Mouse (Mus musculus) CH12.LX (cell line): Measurements from ENCODE around the gene Chil5. TPM values are rescaled to one million over a fixed set of nuclear protein-coding genes. Genes with fewer than 3 reads are reported as not detected.
"Not testable (repeated sequence)": the region's sequence is repeated elsewhere in the genome, so short reads cannot be mapped to it uniquely, and the experiment has no call there.

Experiments used
- DNase-seq: peaks from one replicate; pipeline ENCODE4 v3.0.0-alpha.2; 2013; ENCODE audit errors: extremely low read depth
- H3K27ac ChIP-seq: 2 replicates; pipeline ENCODE4 v1.5.1; 2012; ENCODE audit warnings: low read depth, mild to moderate bottlenecking, control low read depth, moderate library complexity; ENCODE audit not compliant: insufficient read depth
- H3K27me3 ChIP-seq: replicated peaks from 2 replicates; pipeline ENCODE3; 2012; ENCODE audit warnings: inconsistent platforms
- H3K36me3 ChIP-seq, 2 experiments: replicated peaks in 1 of 2; 2 replicates each; pipeline versions ENCODE3 to v1.6.1; 2012; ENCODE audit warnings: inconsistent platforms in 1 of 2, low read length in 1 of 2, mild to moderate bottlenecking in 1 of 2, mixed read lengths in 1 of 2, moderate library complexity in 1 of 2; ENCODE audit not compliant: control insufficient read depth in 1 of 2, insufficient read depth in 1 of 2
- H3K4me1 ChIP-seq, 2 experiments: 2 replicates each; pipeline ENCODE4 v1.6.1; 2012; ENCODE audit warnings: inconsistent platforms in 1 of 2, moderate library complexity in 1 of 2; ENCODE audit not compliant: insufficient read depth in 2 of 2, control insufficient read depth in 1 of 2
- H3K4me2 ChIP-seq: 2 replicates; pipeline ENCODE4 v1.6.1; 2012; ENCODE audit warnings: low read depth, mild to moderate bottlenecking, control low read depth; ENCODE audit not compliant: poor library complexity, insufficient read depth, severe bottlenecking
- H3K4me3 ChIP-seq, 3 experiments: fragments of 150-350 bp in 1 of 3; sonication (generic) in 1 of 3; replicated peaks in 1 of 3; 2 replicates each; pipeline versions ENCODE3 to v1.5.1; 2011 to 2012; ENCODE audit warnings: low read depth in 2 of 3, low read length in 2 of 3, mild to moderate bottlenecking in 2 of 3, moderate library complexity in 2 of 3, control low read depth in 1 of 3, improper control_type of control experiment in 1 of 3, inconsistent platforms in 1 of 3, mixed read lengths in 1 of 3; ENCODE audit not compliant: poor library complexity in 1 of 3
- H3K79me2 ChIP-seq: replicated peaks from 2 replicates; pipeline ENCODE4 v1.6.1; 2012; ENCODE audit warnings: mild to moderate bottlenecking, moderate library complexity; ENCODE audit not compliant: control insufficient read depth, poor library complexity, insufficient read depth, severe bottlenecking; ENCODE audit errors: extremely low read depth
- H3K9ac ChIP-seq: 2 replicates; pipeline ENCODE4 v1.6.1; 2012; ENCODE audit warnings: low read depth, mild to moderate bottlenecking, control low read depth, moderate library complexity; ENCODE audit not compliant: insufficient read depth
- H3K9me3 ChIP-seq: replicated peaks from 2 replicates; pipeline ENCODE3; 2012; ENCODE audit warnings: low read length, inconsistent platforms, mixed read lengths
- CTCF ChIP-seq, 2 experiments: IDR thresholded peaks in 1 of 2; conservative IDR thresholded peaks in 1 of 2; 2 replicates each; pipeline ENCODE4 v1.5.1; 2011 to 2012; ENCODE audit warnings: low read depth in 2 of 2, low read length in 2 of 2, improper control_type of control experiment in 1 of 2, inconsistent platforms in 1 of 2, mild to moderate bottlenecking in 1 of 2, moderate library complexity in 1 of 2
- IRF4 ChIP-seq: IDR thresholded peaks from 2 replicates; pipeline ENCODE4 v1.6.1; 2014; ENCODE audit warnings: low read depth, mild to moderate bottlenecking, inconsistent platforms, low read length, improper control_type of control experiment
- JUN ChIP-seq: IDR thresholded peaks from 2 replicates; pipeline ENCODE4 v1.6.1; 2011; ENCODE audit warnings: low read depth, mild to moderate bottlenecking, low read length, improper control_type of control experiment, moderate library complexity; ENCODE audit not compliant: insufficient read depth
- MYC ChIP-seq: IDR thresholded peaks from 2 replicates; pipeline ENCODE4 v1.6.1; 2011; ENCODE audit warnings: low read depth, mild to moderate bottlenecking, improper control_type of control experiment, low read length
- NELFE ChIP-seq: IDR thresholded peaks from 2 replicates; pipeline ENCODE4 v1.6.1; 2011; ENCODE audit warnings: low read depth, low read length, improper control_type of control experiment
- PAX5 ChIP-seq: IDR thresholded peaks from 2 replicates; pipeline ENCODE4 v1.6.1; 2012; ENCODE audit warnings: low read length, inconsistent platforms, mixed read lengths
- POLR2AphosphoS2 ChIP-seq: IDR thresholded peaks from 2 replicates; pipeline ENCODE4 v1.6.1; 2011; ENCODE audit warnings: low read depth, low read length, improper control_type of control experiment
- RAD21 ChIP-seq: IDR thresholded peaks from 2 replicates; pipeline ENCODE4 v1.6.1; 2011; ENCODE audit warnings: low read depth, mild to moderate bottlenecking, low read length, improper control_type of control experiment, moderate library complexity
- RCOR1 ChIP-seq: conservative IDR thresholded peaks from 2 replicates; pipeline ENCODE4 v1.6.1; 2012; ENCODE audit warnings: low read depth, mild to moderate bottlenecking, inconsistent platforms, low read length, improper control_type of control experiment
- SMC3 ChIP-seq: IDR thresholded peaks from 2 replicates; pipeline ENCODE4 v1.6.1; 2011; ENCODE audit warnings: low read depth, low read length, improper control_type of control experiment
- USF2 ChIP-seq: conservative IDR thresholded peaks from 2 replicates; pipeline ENCODE4 v1.6.1; 2011; ENCODE audit warnings: low read depth, low read length, improper control_type of control experiment
- dilution Hi-C: fragments of 300-500 bp; cut with MboI; formaldehyde crosslinking; loops from 2 replicates; pipeline ENCODE4 v1.14.3; 2020; ENCODE audit warnings: low sequenced_read_pairs; ENCODE audit not compliant: extremely low pct_unique_long_range_greater_than_20kb, extremely low pct_ligation_motif_present
- in situ Hi-C: fragments of 300-500 bp; cut with MboI; formaldehyde crosslinking; loops from 3 replicates; pipeline ENCODE4 v1.14.3; 2019; ENCODE audit warnings: low sequenced_read_pairs, low pct_ligation_motif_present, low pct_unique_long_range_greater_than_20kb, mixed read lengths
- polyA plus RNA-seq: library from polyadenylated mRNA; unstranded; fragments of >175 nt; gene quantifications from 2 replicates; pipeline ENCODE4 v1.2.1, GENCODE M21; 2012; ENCODE audit warnings: low read depth; ENCODE audit not compliant: insufficient read length
- total RNA-seq, 2 experiments: library from RNA; depleted of rRNA; stranded (reverse); fragments of 300-350 nt in 1 of 2; fragments of >200 nt in 1 of 2; gene quantifications; 2 replicates each; pipeline ENCODE4 v1.2.3; 2012 to 2014

Chil5 gene
- total and polyA plus RNA-seq, 3 experiments, result 0.30 TPM; not detected in 2

DNA sequence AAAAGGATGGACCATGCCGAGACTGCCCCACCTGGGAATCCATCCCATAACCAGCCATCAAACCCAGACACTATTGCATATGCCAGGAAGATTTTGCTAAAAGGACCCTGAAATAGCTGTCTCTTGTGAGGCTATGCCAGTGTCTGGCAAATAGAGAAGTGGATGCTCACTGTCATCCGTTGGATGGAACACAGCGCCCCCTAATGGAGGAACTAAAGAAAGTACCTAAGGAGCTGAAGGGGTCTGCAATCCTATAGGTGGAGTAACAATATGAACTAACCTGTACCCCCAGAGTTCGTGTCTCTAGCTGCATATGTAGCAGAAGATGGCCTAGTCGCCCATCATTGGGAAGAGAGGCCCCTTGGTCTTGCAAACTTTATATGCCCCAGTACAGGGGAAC is 35.1 kb upstream of the Chil5 start:
- not testable (repeated sequence) for H3K4me3 ChIP-seq
- TF ChIP-seq RAD21 (peak; percentile 61), IRF4 (peak; percentile 13; the same call in 1 of the 2 replicates), SMC3 (peak; percentile 66), CTCF (conservative IDR thresholded peaks at IDR 0.05 in 1 of 2, IDR thresholded peaks at IDR 0.05 in 1 of 2; ENCODE audit: low read depth in 2 of 2, low read length in 2 of 2) (peak; percentile 55 to 69)
- TF ChIP-seq, all 38 proteins: peak for 4; not testable (repeated sequence) for 34
- in situ Hi-C loops, result loop anchor here (10.0 kb wide), 1 partner anchor 73 kb away; no protein-coding TSS in a partner anchor
- H3K27ac ChIP-seq, H3K9me3 ChIP-seq, H3K36me3 ChIP-seq, H3K4me2 ChIP-seq, dilution Hi-C loops, H3K4me1 ChIP-seq, H3K79me2 ChIP-seq, H3K27me3 ChIP-seq, H3K9ac ChIP-seq: not testable (repeated sequence)
- DNase-seq, result peak; percentile 71

DNA sequence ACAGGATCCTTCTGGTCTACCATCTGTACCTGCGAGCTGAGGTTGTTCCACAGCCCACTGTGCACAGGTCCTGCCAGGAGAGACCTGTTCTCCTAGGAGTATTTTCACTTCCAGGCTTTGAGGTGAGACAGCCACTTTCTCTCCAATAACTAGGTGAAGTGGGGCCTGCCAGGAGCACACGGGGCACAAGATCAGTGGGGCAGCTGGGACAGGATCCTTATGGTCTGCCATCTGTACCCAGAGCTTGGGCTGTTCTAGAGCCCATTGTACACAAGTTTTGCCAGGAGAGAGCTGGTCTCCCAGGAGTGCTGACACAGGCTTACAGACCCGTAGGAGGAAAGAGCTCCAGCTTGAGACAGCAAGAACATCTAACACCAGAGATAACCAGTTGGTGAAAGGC is 25.4 kb upstream of the Chil5 start:
- dilution Hi-C loops (no loop called here), in situ Hi-C loops (no loop called here)
- no peaks in the 10 kb centered on the region for H3K9me3 ChIP-seq
- peaks cover 0 to 7% of the 10 kb centered on the region in 2 experiments for H3K36me3 ChIP-seq
- H3K9ac ChIP-seq, result no peak overlapping the region
- no peak overlapping the region for H3K4me2 ChIP-seq
- TF ChIP-seq RCOR1 (no peak), PAX5 (no peak), JUN (no peak), MYC (no peak), USF2 (no peak)
- no peaks in the 10 kb centered on the region for H3K27me3 ChIP-seq
- H3K27ac ChIP-seq, result no peak overlapping the region
- no peaks in the 10 kb centered on the region for H3K79me2 ChIP-seq
- H3K4me3 ChIP-seq, result no peak overlapping the region
- H3K4me1 ChIP-seq, result no peaks in the 10 kb centered on the region
- no peak for DNase-seq

DNA sequence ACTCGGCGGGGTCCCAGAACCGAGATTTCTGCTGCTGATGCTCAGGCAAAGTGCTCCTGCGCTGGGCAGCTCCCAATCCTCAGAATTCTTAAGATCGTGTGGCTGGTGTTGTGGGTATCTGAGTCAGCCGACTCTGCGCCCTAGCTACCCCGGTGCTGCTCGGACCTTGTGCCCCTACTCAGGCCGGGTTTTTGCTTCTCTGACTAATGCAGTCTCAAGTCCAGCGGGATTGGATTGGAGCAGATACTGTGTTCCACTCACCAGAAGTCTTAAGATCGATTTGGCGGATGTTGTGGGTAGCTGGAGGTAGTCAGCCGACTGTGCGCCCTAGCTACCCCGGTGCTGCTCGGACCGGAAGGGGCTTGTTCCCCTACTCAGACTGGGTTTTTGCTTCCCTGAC is 19.3 kb upstream of the Chil5 start:
- no peaks in the 10 kb centered on the region for H3K4me1 ChIP-seq
- H3K36me3 ChIP-seq, result peaks cover 0 to 5% of the 10 kb centered on the region in 2 experiments
- TF ChIP-seq POLR2AphosphoS2, result no peak
- no peak for TF ChIP-seq NELFE
- in situ Hi-C loops (no loop called here), dilution Hi-C loops (no loop called here)
- H3K27ac ChIP-seq, result no peak overlapping the region
- no peaks in the 10 kb centered on the region for H3K79me2 ChIP-seq
- no peak overlapping the region for H3K4me3 ChIP-seq
- no peaks in the 10 kb centered on the region for H3K9me3 ChIP-seq
- no peak overlapping the region for H3K9ac ChIP-seq
- no peak overlapping the region for H3K4me2 ChIP-seq
- DNase-seq, result no peak
- H3K27me3 ChIP-seq, result no peaks in the 10 kb centered on the region
